Mouse (Mus musculus) spleen, postnatal 0 days (tissue): ENCODE data around the gene Msh4. TPM values are rescaled to one million over a fixed set of nuclear protein-coding genes. Genes with fewer than 3 reads are reported as not detected.

ENCODE experiments used
- polyA plus RNA-seq: library from polyadenylated mRNA; unstranded; fragments of >200 nt; fragmentation: Nextera tagmentation; extraction: Ambion mirVana; gene quantifications from 2 replicates; pipeline ENCODE4 v1.2.1, GENCODE M21; 2015

Gene Msh4
- polyA plus RNA-seq: 0.07 and 0.12 TPM in 2 replicates

GRCm38 (mm10) chr3:153906136-153906871 is at the start of gene Msh4:
Gene Msh4 (minus strand): TSS chr3:153906138.

GRCm38 (mm10) chr3:153944335-153944990 is 38.5 kb upstream of the Msh4 start, which contains the start of gene Acadm:
Gene Acadm (minus strand): TSS chr3:153944632.

GRCm38 (mm10) chr3:153912546-153913509 is 6.9 kb upstream of the Msh4 start, which contains the start of gene Rabggtb:
Gene Rabggtb (minus strand): TSS chr3:153913009.

GRCm38 (mm10) chr3:153844030-153844429 is 61.9 kb downstream of the Msh4 start, which contains the start of gene Asb17:
Gene Asb17 (plus strand): TSS chr3:153844209.

Other genes starting within 250 kb of the Msh4 start
- gene St6galnac3, start 181.0 kb downstream of the Msh4 start, polyA plus RNA-seq: 28.6 and 39.5 TPM in 2 replicates
- 3.7 and 4.2 TPM in 2 replicates for gene Asb17, start 61.9 kb downstream of the Msh4 start, polyA plus RNA-seq
- 51.3 and 53.9 TPM in 2 replicates for gene Rabggtb, start 6.9 kb upstream of the Msh4 start, polyA plus RNA-seq
- 35.4 and 39.9 TPM in 2 replicates for gene Acadm, start 38.5 kb upstream of the Msh4 start, polyA plus RNA-seq
- gene Slc44a5, start 67.3 kb upstream of the Msh4 start, polyA plus RNA-seq: 0.35 and 0.39 TPM in 2 replicates